Mouse (Mus musculus) hindbrain, embryonic 13.5 days (tissue): ENCODE measurements at regions not wholly inside any gene's neighbourhood (a gene's known extent, or its start where the extent isn't known, plus 50 kb on each side); places are given as distances from the start of the nearest gene placed in this dataset.

Experiments
- ATAC-seq: fragments of 200-750 bp; cut with Nextera tagmentation; 2 replicates; pipeline ENCODE4 v1.8.0; 2017; ENCODE audit warnings: moderate TSS enrichment; ENCODE audit not compliant: low FRiP score
- H3K27ac ChIP-seq: fragments of 300-500 bp; sonication (generic); 2 replicates; pipeline ENCODE4 v1.5.1; 2015; ENCODE audit warnings: inconsistent platforms, mild to moderate bottlenecking, moderate library complexity
- H3K27me3 ChIP-seq: fragments of 300-500 bp; sonication (generic); 2 replicates; pipeline ENCODE4 v1.6.1; 2015; ENCODE audit warnings: mild to moderate bottlenecking, inconsistent platforms
- H3K36me3 ChIP-seq: fragments of 300-500 bp; sonication (generic); 2 replicates; pipeline ENCODE4 v1.6.1; 2015; ENCODE audit warnings: mild to moderate bottlenecking, inconsistent platforms
- H3K4me1 ChIP-seq: fragments of 300-500 bp; sonication (generic); replicated peaks from 2 replicates; pipeline ENCODE4 v1.6.1; 2015; ENCODE audit warnings: inconsistent platforms
- H3K4me2 ChIP-seq: fragments of 300-500 bp; sonication (generic); 2 replicates; pipeline ENCODE4 v1.6.1; 2015; ENCODE audit warnings: inconsistent platforms, mild to moderate bottlenecking, moderate library complexity
- H3K4me3 ChIP-seq: fragments of 300-500 bp; sonication (generic); 2 replicates; pipeline ENCODE4 v1.5.1; 2015; ENCODE audit warnings: mild to moderate bottlenecking, inconsistent platforms
- H3K9ac ChIP-seq: fragments of 300-500 bp; sonication (generic); 2 replicates; pipeline ENCODE4 v1.6.1; 2015; ENCODE audit warnings: mild to moderate bottlenecking, inconsistent platforms
- H3K9me3 ChIP-seq: fragments of 300-500 bp; sonication (generic); 2 replicates; pipeline ENCODE4 v1.6.1; 2016; ENCODE audit warnings: inconsistent platforms
- WGBS: fragments of 180-500 bp; shearing (Covaris S2); methylation state at CpG from one replicate; pipeline ENCODE4 v1.1.7; 2015; 5-methylcytosine and 5-hydroxymethylcytosine counted together

DNA sequence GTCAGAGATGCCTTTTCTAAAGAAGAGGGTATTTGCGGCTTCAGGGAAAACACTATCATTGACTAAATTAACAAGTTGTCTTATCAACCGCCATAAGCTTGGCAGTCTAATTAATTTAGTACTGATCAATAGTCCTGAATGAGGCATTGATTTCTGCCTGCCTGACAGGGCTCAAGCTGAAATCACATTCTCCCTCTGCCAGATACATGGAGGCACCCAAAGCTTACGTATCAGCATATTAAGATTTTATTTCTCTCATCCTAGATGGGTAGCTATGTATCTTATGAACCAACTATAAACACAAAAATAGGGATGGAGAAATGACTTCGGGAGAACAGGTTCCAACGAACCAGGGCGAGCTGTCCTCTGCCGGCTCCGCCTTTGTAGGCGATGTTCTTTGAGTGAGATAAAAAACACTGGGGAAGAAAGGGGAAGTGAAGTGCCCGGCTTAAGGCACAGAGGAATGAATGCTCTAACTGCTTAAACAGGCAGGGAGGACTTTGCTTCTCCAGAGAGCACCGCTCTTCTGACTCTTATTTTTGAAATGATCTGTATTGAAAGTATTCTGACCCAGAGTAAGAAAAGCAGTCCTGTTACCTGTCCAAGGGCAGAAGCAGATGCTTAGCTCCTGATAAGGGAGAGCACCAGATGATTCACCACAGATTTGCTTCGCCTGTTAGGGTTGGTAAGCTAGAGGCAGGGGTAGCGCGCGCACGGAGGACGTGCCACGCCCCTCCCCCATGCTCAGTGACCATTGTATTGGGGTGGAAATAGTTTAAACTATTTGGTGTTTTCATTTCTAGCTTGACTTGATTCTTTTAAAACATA lies 78.3 kb upstream of the Otx2 start:
- Histone ChIP-seq H3K36me3 (no peaks in the 10 kb centered on the region), H3K9me3 (peaks cover 3% of the 10 kb centered on the region; the same call in 1 of the 2 replicates), H3K4me1 (peaks cover 36% of the 10 kb centered on the region), H3K27me3 (peaks cover 33% of the 10 kb centered on the region), H3K27ac (no peak overlapping the region), H3K4me3 (peak overlapping the region; percentile 17), H3K4me2 (peak overlapping the region; percentile 43), H3K9ac (no peak overlapping the region)
- no peak for ATAC-seq
- 11% methylated on average over 18 of the region's 18 CpGs for WGBS

DNA sequence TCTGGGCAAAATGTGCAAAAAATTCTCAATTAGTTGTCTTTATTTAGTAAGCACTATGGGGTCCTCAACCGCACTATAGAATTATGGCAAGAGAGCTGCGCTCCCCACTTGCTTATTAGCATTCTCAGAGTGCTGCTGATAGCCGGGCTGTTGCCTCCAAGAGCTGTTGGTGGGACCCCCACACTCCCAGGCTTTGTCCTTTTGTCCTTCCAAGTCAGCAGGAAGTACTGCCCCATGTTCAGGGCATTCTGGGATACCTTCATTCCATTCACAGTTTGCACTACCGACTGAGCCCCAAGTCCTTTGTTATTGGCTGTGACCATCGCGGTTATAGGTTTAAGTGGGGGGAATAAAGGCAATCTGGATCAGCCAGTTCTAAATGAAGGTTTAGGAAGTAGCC lies 77.4 kb upstream of the Otx2 start:
- no peak for ATAC-seq
- Histone ChIP-seq H3K27ac (no peak overlapping the region), H3K27me3 (peaks cover 33% of the 10 kb centered on the region), H3K9me3 (0 out of 2 replicates have a peak, but pooled peaks cover 3% of the 10 kb centered on the region), H3K4me1 (peaks cover 36% of the 10 kb centered on the region), H3K4me2 (no peak overlapping the region), H3K9ac (no peak overlapping the region), H3K36me3 (no peaks in the 10 kb centered on the region), H3K4me3 (no peak overlapping the region)
- 12% methylated on average over 6 of the region's 6 CpGs for WGBS

DNA sequence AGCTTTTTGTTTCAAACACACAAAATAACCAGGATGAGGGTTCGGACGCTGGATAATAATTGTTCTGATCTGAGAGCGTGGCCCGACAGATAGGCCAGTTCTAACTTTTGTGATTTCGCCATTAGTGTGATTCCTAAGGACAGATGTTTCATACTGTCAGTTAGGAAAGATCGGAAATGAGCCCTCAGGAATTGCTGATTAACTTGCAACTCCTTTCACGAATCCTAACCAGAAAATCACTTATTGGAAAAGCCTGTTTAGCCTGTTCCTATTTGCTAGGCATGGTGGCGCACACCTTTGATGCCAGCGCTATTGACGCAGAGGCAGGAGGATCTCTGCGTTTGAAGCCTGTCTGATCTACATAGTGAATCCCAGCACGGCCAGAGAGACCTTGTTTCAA lies 75.4 kb upstream of the Otx2 start:
- Histone ChIP-seq H3K4me3 (no peak overlapping the region), H3K27ac (no peak overlapping the region), H3K9me3 (0 out of 2 replicates have a peak, but pooled peaks cover 3% of the 10 kb centered on the region), H3K4me2 (no peak overlapping the region), H3K4me1 (peaks cover 30% of the 10 kb centered on the region), H3K36me3 (no peaks in the 10 kb centered on the region), H3K27me3 (peaks cover 29% of the 10 kb centered on the region), H3K9ac (no peak overlapping the region)
- no peak for ATAC-seq
- 93% methylated on average over 12 of the region's 12 CpGs for WGBS

DNA sequence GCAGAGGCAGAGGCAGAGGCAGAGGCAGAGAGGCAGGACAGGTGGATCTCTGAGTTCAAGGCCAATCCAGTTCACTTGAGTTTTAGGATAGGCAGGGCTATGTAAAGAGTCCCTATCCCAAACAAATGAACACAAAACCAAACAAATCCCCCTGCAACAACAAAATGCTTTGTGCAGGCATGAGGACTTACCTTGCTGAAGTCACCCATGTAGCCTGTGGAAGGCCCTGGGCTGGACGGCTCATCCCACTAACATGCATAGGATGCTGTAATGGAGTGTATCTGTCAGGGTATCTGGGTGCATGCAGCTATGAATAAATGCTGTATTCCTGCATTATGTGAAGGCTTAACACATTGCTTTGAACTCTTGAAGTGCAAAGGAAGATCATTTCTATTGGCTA lies 74.3 kb upstream of the Otx2 start:
- no peak for ATAC-seq
- Histone ChIP-seq H3K9ac (no peak overlapping the region), H3K36me3 (no peaks in the 10 kb centered on the region), H3K4me1 (peaks cover 19% of the 10 kb centered on the region), H3K27ac (no peak overlapping the region), H3K9me3 (0 out of 2 replicates have a peak, but pooled peaks cover 3% of the 10 kb centered on the region), H3K4me2 (no peak overlapping the region), H3K27me3 (peaks cover 23% of the 10 kb centered on the region), H3K4me3 (no peak overlapping the region)
- WGBS: 91% methylated on average over 1 of the region's 1 CpGs

DNA sequence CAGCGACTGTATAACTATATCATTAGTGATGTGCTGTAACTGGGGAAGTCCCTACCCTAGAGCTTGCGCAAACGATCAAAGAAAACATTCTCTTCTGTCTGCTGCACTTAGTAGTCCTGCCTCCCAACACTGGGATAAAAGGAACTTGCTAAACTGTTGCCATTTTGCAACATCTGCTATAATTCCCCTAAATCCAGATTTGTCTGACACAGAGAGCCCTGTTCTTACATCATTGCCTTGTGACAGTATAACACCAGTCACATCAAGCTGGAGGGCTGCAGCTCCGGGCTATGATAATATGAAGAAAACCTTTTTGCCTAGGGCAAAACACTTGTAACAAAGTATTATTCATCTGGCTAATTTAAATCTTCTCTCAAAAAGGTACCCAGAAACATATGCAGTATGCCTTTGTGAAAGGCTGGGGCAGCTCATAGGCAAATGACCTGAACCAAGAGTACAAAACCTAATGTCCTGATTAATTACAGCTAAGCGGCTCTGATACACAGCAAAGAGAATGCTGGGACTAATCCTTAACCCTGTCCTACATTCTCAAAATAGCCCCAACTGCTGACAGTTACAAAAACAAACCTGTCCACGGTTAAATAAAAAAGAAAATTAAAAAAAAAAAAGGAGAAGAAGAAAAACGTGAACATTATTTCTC lies 67.5 kb upstream of the Otx2 start:
- Histone ChIP-seq H3K27me3 (peaks cover 13% of the 10 kb centered on the region; the same call in 1 of the 2 replicates), H3K27ac (no peak overlapping the region), H3K4me2 (no peak overlapping the region), H3K9ac (no peak overlapping the region), H3K4me3 (no peak overlapping the region), H3K36me3 (no peaks in the 10 kb centered on the region), H3K4me1 (0 out of 2 replicates have a peak, but pooled peaks cover 7% of the 10 kb centered on the region), H3K9me3 (no peaks in the 10 kb centered on the region)
- WGBS: 50% methylated on average over 7 of the region's 7 CpGs
- ATAC-seq: no peak

DNA sequence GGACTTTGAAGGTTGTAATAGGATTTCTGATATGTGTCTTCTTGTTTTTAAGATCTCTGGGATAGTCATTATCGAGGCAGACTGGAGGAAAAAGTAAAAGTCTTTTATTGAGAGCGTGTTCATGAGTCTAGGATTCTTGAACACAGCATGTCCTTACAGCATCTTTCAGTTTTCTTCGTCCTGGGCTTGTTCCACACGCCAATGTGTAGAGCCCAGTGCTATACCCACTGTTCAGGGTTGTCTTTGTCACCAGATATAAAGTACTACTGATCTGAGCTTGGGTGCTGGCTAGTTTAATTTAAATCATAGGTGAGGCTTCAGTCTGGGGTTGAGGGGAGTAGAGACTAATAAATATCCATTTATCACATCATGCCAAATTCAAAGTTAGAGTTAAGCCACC lies 65.5 kb upstream of the Otx2 start:
- WGBS: 85% methylated on average over 4 of the region's 4 CpGs
- Histone ChIP-seq H3K4me3 (no peak overlapping the region), H3K4me2 (no peak overlapping the region), H3K36me3 (no peaks in the 10 kb centered on the region), H3K9me3 (no peaks in the 10 kb centered on the region), H3K27ac (no peak overlapping the region), H3K4me1 (0 out of 2 replicates have a peak, but pooled peaks cover 7% of the 10 kb centered on the region), H3K27me3 (peaks cover 13% of the 10 kb centered on the region; the same call in 1 of the 2 replicates), H3K9ac (no peak overlapping the region)
- ATAC-seq: no peak

DNA sequence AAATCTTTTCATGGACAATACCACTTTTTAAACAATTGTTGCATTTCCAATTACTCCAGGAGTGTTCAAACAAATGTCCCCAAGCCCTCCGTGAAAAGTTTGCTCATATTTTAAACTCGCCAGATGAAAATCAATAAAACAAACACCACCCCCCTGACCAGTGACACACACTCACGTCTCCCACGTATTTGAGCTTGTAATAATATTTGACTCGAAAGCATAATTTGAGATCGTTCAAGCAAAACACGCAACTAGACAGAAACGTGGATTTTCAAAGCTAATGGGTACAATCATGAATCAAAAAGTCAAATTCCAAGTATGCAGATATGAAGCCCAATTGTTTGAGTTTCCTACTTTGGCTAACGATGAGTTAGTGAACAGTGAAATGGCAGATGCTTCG lies 65.0 kb upstream of the Otx2 start:
- Histone ChIP-seq H3K4me2 (no peak overlapping the region), H3K36me3 (no peaks in the 10 kb centered on the region), H3K9me3 (no peaks in the 10 kb centered on the region), H3K4me1 (0 out of 2 replicates have a peak, but pooled peaks cover 7% of the 10 kb centered on the region), H3K27ac (no peak overlapping the region), H3K9ac (no peak overlapping the region), H3K4me3 (no peak overlapping the region), H3K27me3 (peaks cover 13% of the 10 kb centered on the region; the same call in 1 of the 2 replicates)
- no peak for ATAC-seq
- WGBS: 74% methylated on average over 10 of the region's 10 CpGs

DNA sequence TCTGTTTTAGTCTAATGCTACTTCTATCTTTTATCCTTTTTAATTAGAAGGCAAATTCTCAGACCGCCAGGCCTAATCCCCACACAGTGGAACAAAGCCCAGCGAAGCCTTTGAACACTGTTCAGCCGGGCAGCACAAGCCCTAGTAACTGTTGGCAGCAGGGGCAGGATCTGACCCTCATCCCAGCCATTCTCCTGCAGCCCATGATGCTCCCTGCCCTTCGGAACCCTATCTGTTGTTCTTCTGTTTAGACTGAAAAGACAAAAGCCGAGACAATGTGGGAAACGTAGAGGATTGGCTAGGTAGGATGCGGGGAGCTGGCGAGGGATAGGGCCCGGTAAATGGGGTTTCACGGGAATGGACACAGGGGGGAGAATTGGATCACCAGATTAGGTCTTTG lies 64.6 kb upstream of the Otx2 start:
- no peak overlapping the region for H3K27ac ChIP-seq
- no peak for ATAC-seq
- no peaks in the 10 kb centered on the region for H3K36me3 ChIP-seq
- no peak overlapping the region for H3K4me3 ChIP-seq
- H3K9ac ChIP-seq: no peak overlapping the region
- no peak overlapping the region for H3K4me2 ChIP-seq
- peaks cover 13% of the 10 kb centered on the region; the same call in 1 of the 2 replicates for H3K27me3 ChIP-seq
- H3K9me3 ChIP-seq: no peaks in the 10 kb centered on the region
- 0 out of 2 replicates have a peak, but pooled peaks cover 7% of the 10 kb centered on the region for H3K4me1 ChIP-seq
- 30% methylated on average over 10 of the region's 10 CpGs for WGBS

DNA sequence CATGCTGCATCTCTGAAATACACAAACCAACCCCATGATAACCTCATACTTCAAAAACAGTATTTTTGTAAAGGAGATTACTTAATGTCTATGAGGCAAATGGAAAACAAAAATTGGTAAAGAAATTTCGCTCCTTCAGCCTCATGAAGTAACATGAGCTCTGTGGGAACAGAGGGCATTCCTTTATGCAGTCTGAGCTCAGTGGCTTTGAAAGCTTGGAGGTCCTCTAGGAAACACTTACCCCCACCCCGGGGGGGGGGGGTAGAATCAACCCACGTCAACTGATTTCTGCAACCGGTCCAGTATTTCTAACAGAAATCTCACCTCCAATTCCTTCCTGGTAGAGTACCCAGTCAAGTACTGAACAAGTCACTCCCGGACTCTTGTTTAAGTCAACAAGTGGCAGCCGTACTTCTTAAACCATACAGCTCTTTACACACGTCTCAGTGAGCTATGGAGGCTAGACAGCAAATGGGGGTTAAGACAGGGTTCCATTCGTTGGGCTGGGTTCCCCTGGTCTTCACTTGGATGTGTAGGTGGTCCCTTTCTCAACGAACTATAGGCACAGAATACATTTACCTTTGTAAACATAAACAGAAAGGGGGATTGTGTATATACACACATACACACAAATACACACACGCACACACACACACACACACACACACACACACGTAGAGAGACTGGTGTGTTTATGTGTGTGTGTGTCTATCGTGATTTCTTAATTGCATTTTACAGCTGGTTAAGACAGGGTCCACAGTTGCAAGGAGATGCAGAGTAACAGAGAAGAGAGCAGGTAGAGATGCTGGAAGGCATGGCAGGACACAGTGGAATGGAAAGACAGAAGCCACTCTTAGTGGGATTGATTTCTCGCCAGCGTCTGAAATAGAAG lies 63.6 kb upstream of the Otx2 start:
- Histone ChIP-seq H3K4me1 (0 out of 2 replicates have a peak, but pooled peaks cover 7% of the 10 kb centered on the region), H3K4me2 (no peak overlapping the region), H3K27ac (no peak overlapping the region), H3K36me3 (no peaks in the 10 kb centered on the region), H3K9me3 (no peaks in the 10 kb centered on the region), H3K4me3 (no peak overlapping the region), H3K9ac (no peak overlapping the region), H3K27me3 (peaks cover 13% of the 10 kb centered on the region; the same call in 1 of the 2 replicates)
- 66% methylated on average over 14 of the region's 14 CpGs for WGBS
- no peak for ATAC-seq

DNA sequence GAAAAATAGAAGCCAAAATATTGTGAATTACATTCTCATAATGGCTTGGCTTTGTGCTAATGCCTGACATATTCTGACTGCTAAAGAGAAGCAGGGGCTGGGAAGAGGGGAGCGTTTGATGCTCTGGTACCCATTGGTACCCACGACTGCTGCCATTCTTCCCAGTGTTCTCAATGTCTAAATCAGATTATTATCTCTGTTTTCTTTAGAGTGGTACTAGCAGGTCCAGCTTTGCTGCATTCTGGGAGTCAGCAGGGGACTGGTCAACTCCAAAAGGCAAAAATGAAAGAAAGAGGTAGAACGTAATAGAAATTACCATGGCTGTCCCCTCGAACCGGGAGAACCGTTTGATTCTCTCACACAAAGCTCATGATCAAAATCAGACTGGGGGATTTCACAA lies 62.6 kb upstream of the Otx2 start:
- no peak for ATAC-seq
- WGBS: 49% methylated on average over 6 of the region's 6 CpGs
- Histone ChIP-seq H3K27ac (no peak overlapping the region), H3K9me3 (no peaks in the 10 kb centered on the region), H3K9ac (no peak overlapping the region), H3K27me3 (peaks cover 12% of the 10 kb centered on the region; the same call in 1 of the 2 replicates), H3K4me2 (no peak overlapping the region), H3K4me3 (no peak overlapping the region), H3K36me3 (no peaks in the 10 kb centered on the region), H3K4me1 (0 out of 2 replicates have a peak, but pooled peaks cover 4% of the 10 kb centered on the region)

DNA sequence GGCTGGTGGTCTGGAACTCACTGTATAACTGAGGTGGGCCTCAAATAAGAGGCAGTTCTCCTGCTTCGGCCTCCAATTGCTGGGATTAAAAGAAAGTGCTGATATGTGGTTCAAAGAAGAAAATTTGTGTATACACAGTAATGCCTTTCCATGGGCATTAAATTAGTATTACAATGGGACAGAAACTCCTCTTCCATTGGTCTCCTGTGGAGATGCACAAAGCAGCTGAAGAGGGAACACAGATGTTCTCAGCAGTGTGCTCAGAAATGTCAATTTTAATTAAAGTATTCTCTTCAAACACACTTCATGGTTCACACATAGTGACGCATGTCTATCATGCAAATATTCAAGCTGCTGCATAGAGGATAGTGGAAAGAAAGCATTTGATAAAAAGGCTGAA lies 56.4 kb upstream of the Otx2 start:
- WGBS: 44% methylated on average over 2 of the region's 2 CpGs
- no peak for ATAC-seq
- 0 out of 2 replicates have a peak, but pooled peaks cover 4% of the 10 kb centered on the region for H3K9me3 ChIP-seq
- no peak overlapping the region for H3K27ac ChIP-seq
- no peak overlapping the region for H3K4me3 ChIP-seq
- H3K27me3 ChIP-seq: no peaks in the 10 kb centered on the region
- no peak overlapping the region for H3K4me2 ChIP-seq
- H3K36me3 ChIP-seq: no peaks in the 10 kb centered on the region
- H3K9ac ChIP-seq: no peak overlapping the region
- H3K4me1 ChIP-seq: no peaks in the 10 kb centered on the region
